Mouse (Mus musculus): ENCODE data around the gene Cask. TPM values are rescaled to one million over a fixed set of nuclear protein-coding genes. Genes with fewer than 3 reads are reported as not detected.

The Cask gene
- polyA plus RNA-seq, 1 experiment from 2014 or later: 74.3 TPM

GRCm38 (mm10) chrX:13658616-13659140 lies 192.5 kb downstream of the Cask start:
- no peak overlapping the region for H3K27ac ChIP-seq (ENCODE audit: low read length)
- no peak overlapping the region for H3K4me3 ChIP-seq (ENCODE audit: low read depth, low read length)
- no peaks in the 10 kb centered on the region for H3K9me3 ChIP-seq (replicated peaks; ENCODE audit: control insufficient read depth, low read length, poor library complexity, severe bottlenecking)
- H3K9ac ChIP-seq (ENCODE audit: low read depth, low read length): no peak overlapping the region
- no peak overlapping the region for H3K4me2 ChIP-seq (ENCODE audit: low read length)
- H3K4me1 ChIP-seq (ENCODE audit: control insufficient read depth, insufficient read depth, low read length): no peaks in the 10 kb centered on the region
- ATAC-seq: no peak
- WGBS: 76% methylated on average over 3 of the region's 3 CpGs
- H3K36me3 ChIP-seq (ENCODE audit: control insufficient read depth, insufficient read depth, low read length): no peaks in the 10 kb centered on the region
- H3K27me3 ChIP-seq (ENCODE audit: control insufficient read depth, insufficient read depth, low read depth, low read length): no peaks in the 10 kb centered on the region

GRCm38 (mm10) chrX:13656721-13657120 lies 194.4 kb downstream of the Cask start:
- Histone ChIP-seq H3K27me3 (ENCODE audit: control insufficient read depth, insufficient read depth, low read depth, low read length) (no peaks in the 10 kb centered on the region), H3K4me3 (ENCODE audit: low read depth, low read length) (no peak overlapping the region), H3K9me3 (replicated peaks; ENCODE audit: control insufficient read depth, low read length, poor library complexity, severe bottlenecking) (no peaks in the 10 kb centered on the region), H3K36me3 (ENCODE audit: control insufficient read depth, insufficient read depth, low read length) (no peaks in the 10 kb centered on the region), H3K9ac (ENCODE audit: low read depth, low read length) (no peak overlapping the region), H3K27ac (ENCODE audit: low read length) (no peak overlapping the region), H3K4me2 (ENCODE audit: low read length) (no peak overlapping the region), H3K4me1 (ENCODE audit: control insufficient read depth, insufficient read depth, low read length) (no peaks in the 10 kb centered on the region)
- 11% methylated on average over 1 of the region's 1 CpGs for WGBS
- no peak for ATAC-seq

GRCm38 (mm10) chrX:13655906-13656305 lies 195.3 kb downstream of the Cask start:
- Histone ChIP-seq H3K4me2 (ENCODE audit: low read length) (no peak overlapping the region), H3K9me3 (replicated peaks; ENCODE audit: control insufficient read depth, low read length, poor library complexity, severe bottlenecking) (no peaks in the 10 kb centered on the region), H3K27me3 (ENCODE audit: control insufficient read depth, insufficient read depth, low read depth, low read length) (no peaks in the 10 kb centered on the region), H3K4me1 (ENCODE audit: control insufficient read depth, insufficient read depth, low read length) (no peaks in the 10 kb centered on the region), H3K36me3 (ENCODE audit: control insufficient read depth, insufficient read depth, low read length) (no peaks in the 10 kb centered on the region), H3K9ac (ENCODE audit: low read depth, low read length) (no peak overlapping the region), H3K27ac (ENCODE audit: low read length) (no peak overlapping the region), H3K4me3 (ENCODE audit: low read depth, low read length) (no peak overlapping the region)
- WGBS: 87% methylated on average over 6 of the region's 6 CpGs
- ATAC-seq: no peak

GRCm38 (mm10) chrX:13655005-13655421 lies 196.2 kb downstream of the Cask start:
- WGBS: 84% methylated on average over 3 of the region's 3 CpGs
- no peak for ATAC-seq

GRCm38 (mm10) chrX:13652291-13652690 lies 198.9 kb downstream of the Cask start:
- no peaks in the 10 kb centered on the region for H3K9me3 ChIP-seq (replicated peaks; ENCODE audit: control insufficient read depth, low read length, poor library complexity, severe bottlenecking)
- no peaks in the 10 kb centered on the region for H3K36me3 ChIP-seq (ENCODE audit: control insufficient read depth, insufficient read depth, low read length)
- ATAC-seq: no peak
- H3K9ac ChIP-seq (ENCODE audit: low read depth, low read length): no peak overlapping the region
- H3K27me3 ChIP-seq (ENCODE audit: control insufficient read depth, insufficient read depth, low read depth, low read length): no peaks in the 10 kb centered on the region
- no peak overlapping the region for H3K4me3 ChIP-seq (ENCODE audit: low read depth, low read length)
- no peak overlapping the region for H3K27ac ChIP-seq (ENCODE audit: low read length)
- no peak overlapping the region for H3K4me2 ChIP-seq (ENCODE audit: low read length)
- H3K4me1 ChIP-seq (ENCODE audit: control insufficient read depth, insufficient read depth, low read length): no peaks in the 10 kb centered on the region
- 75% methylated on average over 1 of the region's 1 CpGs for WGBS

More at GRCm38 (mm10) chrX:13655005-13655421, 196.2 kb downstream of the Cask start:
- H3K36me3 ChIP-seq (ENCODE audit: control insufficient read depth, insufficient read depth, low read length): no peaks in the 10 kb centered on the region
- no peak overlapping the region for H3K27ac ChIP-seq (ENCODE audit: low read length)
- no peak overlapping the region for H3K9ac ChIP-seq (ENCODE audit: low read depth, low read length)
- H3K9me3 ChIP-seq (replicated peaks; ENCODE audit: control insufficient read depth, low read length, poor library complexity, severe bottlenecking): no peaks in the 10 kb centered on the region
- H3K4me2 ChIP-seq (ENCODE audit: low read length): no peak overlapping the region
- no peak overlapping the region for H3K4me3 ChIP-seq (ENCODE audit: low read depth, low read length)
- H3K27me3 ChIP-seq (ENCODE audit: control insufficient read depth, insufficient read depth, low read depth, low read length): no peaks in the 10 kb centered on the region
- no peaks in the 10 kb centered on the region for H3K4me1 ChIP-seq (ENCODE audit: control insufficient read depth, insufficient read depth, low read length)

- Histone ChIP-seq H3K27ac (ENCODE audit: low read length) (no peak overlapping the region), H3K9me3 (replicated peaks; ENCODE audit: control insufficient read depth, low read length, poor library complexity, severe bottlenecking) (no peaks in the 10 kb centered on the region), H3K9ac (ENCODE audit: low read depth, low read length) (no peak overlapping the region), H3K27me3 (ENCODE audit: control insufficient read depth, insufficient read depth, low read depth, low read length) (no peaks in the 10 kb centered on the region), H3K4me1 (ENCODE audit: control insufficient read depth, insufficient read depth, low read length) (no peaks in the 10 kb centered on the region), H3K4me2 (ENCODE audit: low read length) (no peak overlapping the region), H3K36me3 (ENCODE audit: control insufficient read depth, insufficient read depth, low read length) (no peaks in the 10 kb centered on the region), H3K4me3 (ENCODE audit: low read depth, low read length) (no peak overlapping the region)
- ATAC-seq: no peak
- 82% methylated on average over 2 of the region's 2 CpGs for whole genome bisulfite sequencing
Observed at GRCm38 (mm10) chrX:13651889-13652288, 199.3 kb downstream of the Cask start.

- Histone ChIP-seq H3K4me1 (ENCODE audit: control insufficient read depth, insufficient read depth, low read length) (no peaks in the 10 kb centered on the region), H3K27ac (ENCODE audit: low read length) (no peak overlapping the region), H3K4me2 (ENCODE audit: low read length) (no peak overlapping the region), H3K36me3 (ENCODE audit: control insufficient read depth, insufficient read depth, low read length) (no peaks in the 10 kb centered on the region), H3K9ac (ENCODE audit: low read depth, low read length) (no peak overlapping the region), H3K4me3 (ENCODE audit: low read depth, low read length) (no peak overlapping the region), H3K27me3 (ENCODE audit: control insufficient read depth, insufficient read depth, low read depth, low read length) (no peaks in the 10 kb centered on the region), H3K9me3 (replicated peaks; ENCODE audit: control insufficient read depth, low read length, poor library complexity, severe bottlenecking) (no peaks in the 10 kb centered on the region)
- no peak for ATAC-seq
- 60% methylated on average over 2 of the region's 2 CpGs for WGBS
Observed at GRCm38 (mm10) chrX:13638894-13639293, 212.3 kb downstream of the Cask start.

- no peak for ATAC-seq
- no peak overlapping the region for H3K27ac ChIP-seq (ENCODE audit: low read length)
- no peak overlapping the region for H3K9ac ChIP-seq (ENCODE audit: low read depth, low read length)
- no peak overlapping the region for H3K4me3 ChIP-seq (ENCODE audit: low read depth, low read length)
- H3K4me2 ChIP-seq (ENCODE audit: low read length): no peak overlapping the region
- H3K4me1 ChIP-seq (ENCODE audit: control insufficient read depth, insufficient read depth, low read length): no peaks in the 10 kb centered on the region
- H3K27me3 ChIP-seq (ENCODE audit: control insufficient read depth, insufficient read depth, low read depth, low read length): no peaks in the 10 kb centered on the region
- 87% methylated on average over 1 of the region's 1 CpGs for WGBS
- no peaks in the 10 kb centered on the region for H3K36me3 ChIP-seq (ENCODE audit: control insufficient read depth, insufficient read depth, low read length)
- no peaks in the 10 kb centered on the region for H3K9me3 ChIP-seq (replicated peaks; ENCODE audit: control insufficient read depth, low read length, poor library complexity, severe bottlenecking)
Observed at GRCm38 (mm10) chrX:13636398-13636797, 214.8 kb downstream of the Cask start.

- H3K27me3 ChIP-seq (ENCODE audit: control insufficient read depth, insufficient read depth, low read depth, low read length): no peaks in the 10 kb centered on the region
- H3K36me3 ChIP-seq (ENCODE audit: control insufficient read depth, insufficient read depth, low read length): no peaks in the 10 kb centered on the region
- no peaks in the 10 kb centered on the region for H3K9me3 ChIP-seq (replicated peaks; ENCODE audit: control insufficient read depth, low read length, poor library complexity, severe bottlenecking)
- WGBS: 73% methylated on average over 5 of the region's 5 CpGs
- no peak for ATAC-seq
- no peak within 1 kb of the TSS for H3K27ac ChIP-seq (ENCODE audit: low read length)
- no peaks in the 10 kb centered on the region for H3K4me1 ChIP-seq (ENCODE audit: control insufficient read depth, insufficient read depth, low read length)
- no peak within 1 kb of the TSS for H3K9ac ChIP-seq (ENCODE audit: low read depth, low read length)
- no peak within 1 kb of the TSS for H3K4me3 ChIP-seq (ENCODE audit: low read depth, low read length)
- no peak within 1 kb of the TSS for H3K4me2 ChIP-seq (ENCODE audit: low read length)
Observed at GRCm38 (mm10) chrX:13631599-13632283, 219.4 kb downstream of the Cask start, which contains the start of gene Gpr34. Gene Gpr34, plus strand, starts transcription at chrX:13632089.

Data from midbrain, embryonic 16.5 days (tissue).